Mouse (Mus musculus) CD4-positive, CD25-positive, alpha-beta regulatory T cell, adult 4 months (primary cell): ENCODE measurements at regions not wholly inside any gene's neighbourhood (a gene's known extent, or its start where the extent isn't known, plus 50 kb on each side); places are given as distances from the start of the nearest gene placed in this dataset.

ENCODE experiments used
- ATAC-seq: one replicate; pipeline ENCODE4 v1.8.0; 2017

GRCm38 (mm10) chr13:60364778-60365672 is 187.9 kb upstream of the Gas1 start:
- ATAC-seq = no peak

GRCm38 (mm10) chr13:60369216-60369615 is 192.1 kb upstream of the Gas1 start:
- no peak for ATAC-seq

- ATAC-seq = no peak
Observed at GRCm38 (mm10) chr13:60371656-60372055, 194.5 kb upstream of the Gas1 start.

GRCm38 (mm10) chr13:60376705-60377104 is 199.5 kb upstream of the Gas1 start:
- ATAC-seq = no peak

GRCm38 (mm10) chr13:60382855-60383254 is 205.7 kb upstream of the Gas1 start:
- no peak for ATAC-seq

GRCm38 (mm10) chr13:60398836-60399235 is 202.9 kb upstream of the Dapk1 start:
- no peak for ATAC-seq

- no peak for ATAC-seq
Observed at GRCm38 (mm10) chr13:60400764-60401487, 200.8 kb upstream of the Dapk1 start.

- no peak for ATAC-seq
Observed at GRCm38 (mm10) chr13:60403471-60403870, 198.3 kb upstream of the Dapk1 start.

GRCm38 (mm10) chr13:60407344-60407743 is 194.4 kb upstream of the Dapk1 start:
- no peak for ATAC-seq

- no peak for ATAC-seq
Observed at GRCm38 (mm10) chr13:60409706-60410502, 191.8 kb upstream of the Dapk1 start.

- no peak for ATAC-seq
Observed at GRCm38 (mm10) chr13:60416024-60416423, 185.7 kb upstream of the Dapk1 start.

GRCm38 (mm10) chr13:60417015-60417414 is 184.7 kb upstream of the Dapk1 start:
- no peak for ATAC-seq

- ATAC-seq = no peak
Observed at GRCm38 (mm10) chr13:60417436-60418158, 184.2 kb upstream of the Dapk1 start.

- ATAC-seq = no peak
Observed at GRCm38 (mm10) chr13:60420386-60420785, 181.4 kb upstream of the Dapk1 start.

- no peak for ATAC-seq
Observed at GRCm38 (mm10) chr13:60420842-60421696, 180.7 kb upstream of the Dapk1 start.

GRCm38 (mm10) chr13:60424267-60424666 is 177.5 kb upstream of the Dapk1 start:
- ATAC-seq = no peak

- no peak for ATAC-seq
Observed at GRCm38 (mm10) chr13:60425140-60425539, 176.6 kb upstream of the Dapk1 start.

GRCm38 (mm10) chr13:60425556-60425955 is 176.2 kb upstream of the Dapk1 start:
- ATAC-seq = no peak

- ATAC-seq = no peak
Observed at GRCm38 (mm10) chr13:60426192-60426840, 175.4 kb upstream of the Dapk1 start.

- no peak for ATAC-seq
Observed at GRCm38 (mm10) chr13:60427077-60427476, 174.7 kb upstream of the Dapk1 start.
